Mouse (Mus musculus): ENCODE measurements around the gene Lrsam1. TPM values are rescaled to one million over a fixed set of nuclear protein-coding genes. Genes with fewer than 3 reads are reported as not detected.

Lrsam1 gene
- polyA plus RNA-seq, 1 experiment from 2014 or later = 3.5 TPM

Other genes starting within 250 kb of the Lrsam1 start
- 85.3 and 86.1 TPM in 2 replicates for gene Cdk9, start 248.5 kb downstream of the Lrsam1 start, polyA plus RNA-seq (2016; fragmentation: Nextera tagmentation; extraction: Ambion mirVana)
- gene Sh2d3c, start 240.6 kb downstream of the Lrsam1 start, polyA plus RNA-seq (2016; fragmentation: Nextera tagmentation; extraction: Ambion mirVana) = 9.7 and 10.1 TPM in 2 replicates
- gene 6330409D20Rik, start 220.6 kb downstream of the Lrsam1 start, polyA plus RNA-seq (2016; fragmentation: Nextera tagmentation; extraction: Ambion mirVana) = not detected in 2 replicates
- 35.9 and 36.6 TPM in 2 replicates for gene Tor2a, start 204.4 kb downstream of the Lrsam1 start, polyA plus RNA-seq (2016; fragmentation: Nextera tagmentation; extraction: Ambion mirVana)
- 0.12 and 0.26 TPM in 2 replicates for gene Ttc16, start 186.0 kb downstream of the Lrsam1 start, polyA plus RNA-seq (2016; fragmentation: Nextera tagmentation; extraction: Ambion mirVana)
- 3.3 and 3.5 TPM in 2 replicates for gene Ptrh1, start 185.8 kb downstream of the Lrsam1 start, polyA plus RNA-seq (2016; fragmentation: Nextera tagmentation; extraction: Ambion mirVana)
- gene Cfap157, start 177.2 kb downstream of the Lrsam1 start, polyA plus RNA-seq (2016; fragmentation: Nextera tagmentation; extraction: Ambion mirVana) = 0.44 and 0.54 TPM in 2 replicates
- 5.8 and 5.9 TPM in 2 replicates for gene Stxbp1, start 114.4 kb downstream of the Lrsam1 start, polyA plus RNA-seq (2016; fragmentation: Nextera tagmentation; extraction: Ambion mirVana)
- gene Fam129b, start 85.5 kb downstream of the Lrsam1 start, polyA plus RNA-seq (2016; fragmentation: Nextera tagmentation; extraction: Ambion mirVana) = 11.9 and 12.4 TPM in 2 replicates
- gene Rpl12, start 55 bp downstream of the Lrsam1 start, polyA plus RNA-seq (2016; fragmentation: Nextera tagmentation; extraction: Ambion mirVana) = 171 and 174 TPM in 2 replicates
- gene Slc2a8, start 20.5 kb upstream of the Lrsam1 start, polyA plus RNA-seq (2016; fragmentation: Nextera tagmentation; extraction: Ambion mirVana) = 11.2 and 11.9 TPM in 2 replicates
- gene Garnl3, start 170.0 kb upstream of the Lrsam1 start, polyA plus RNA-seq (2016; fragmentation: Nextera tagmentation; extraction: Ambion mirVana) = 2.1 and 2.3 TPM in 2 replicates

Data from liver, embryonic 12.5 days (tissue).